In genomic region chr15:12313255-12313654, GRCm38 (mm10) we compare ENCODE assay signal across 18 mouse cellular contexts. TPM values are rescaled to one million over a fixed set of nuclear protein-coding genes. Genes with fewer than 3 reads are reported as not detected.
DNase-seq lines count a peak whose midpoint lies in the region; ATAC-seq and TF ChIP-seq lines count a peak whose summit lies in the region.
"Had no signal": no experiment of that assay in that cellular context is flagged by ENCODE, and none has a peak within 500 bp of the region (broad histone marks: within the 10 kb centered on the region; RNA-seq: fewer than 3 reads in every experiment).

No protein-coding gene starts in this region.

- TF ChIP-seq CTCF in cerebellum, adult 2 months (IDR thresholded peaks at IDR 0.05; ENCODE audit: borderline replicate concordance, insufficient read depth, low read depth, low read length) = no peak

- H3K27me3 ChIP-seq in intestine, embryonic 16.5 days (replicated peaks; ENCODE audit: control insufficient read depth, insufficient read depth, low read length) = no peaks in the 10 kb centered on the region
- no peaks in the 10 kb centered on the region for H3K27me3 ChIP-seq in stomach, embryonic 15.5 days (replicated peaks)
- no peaks in the 10 kb centered on the region for H3K27me3 ChIP-seq in cerebellum, adult 2 months (ENCODE audit: control insufficient read depth, insufficient read depth, low read length)
- H3K27me3 ChIP-seq: midbrain, embryonic 12.5 days had no signal

- no peak overlapping the region for H3K4me3 ChIP-seq in intestine, embryonic 16.5 days (ENCODE audit: low read length)
- no peak overlapping the region for H3K4me3 ChIP-seq in stomach, embryonic 15.5 days (replicated peaks)
- H3K4me3 ChIP-seq in cerebellum, adult 2 months (replicated peaks; ENCODE audit: insufficient read depth, low read depth, low read length) = no peak overlapping the region
- H3K4me3 ChIP-seq: forebrain, embryonic 12.5 days; heart, adult 2 months; midbrain, embryonic 12.5 days had no signal

- H3K9ac ChIP-seq in intestine, embryonic 16.5 days (ENCODE audit: low read depth, low read length) = no peak overlapping the region
- no peak overlapping the region for H3K9ac ChIP-seq in stomach, embryonic 15.5 days
- H3K9ac ChIP-seq: forebrain, embryonic 12.5 days; hindbrain, embryonic 14.5 days; midbrain, embryonic 12.5 days had no signal

- 12% methylated on average over 1 of the region's 1 CpGs for WGBS in intestine, embryonic 16.5 days
- WGBS in stomach, embryonic 15.5 days = 14% methylated on average over 1 of the region's 1 CpGs
- 57% methylated on average over 1 of the region's 1 CpGs for WGBS in cerebellum, adult 2 months

- H3K27ac ChIP-seq in intestine, embryonic 16.5 days (ENCODE audit: low read length) = no peak overlapping the region
- H3K27ac ChIP-seq in stomach, embryonic 15.5 days = no peak overlapping the region
- H3K27ac ChIP-seq in cerebellum, adult 2 months (ENCODE audit: insufficient read depth, low read length) = no peak overlapping the region
- H3K27ac ChIP-seq: forebrain, embryonic 12.5 days; heart, adult 2 months; hindbrain, embryonic 14.5 days; macrophage; midbrain, embryonic 12.5 days had no signal

- H3K9me3 ChIP-seq in intestine, embryonic 16.5 days (ENCODE audit: control insufficient read depth, low read length) = no peaks in the 10 kb centered on the region
- no peaks in the 10 kb centered on the region for H3K9me3 ChIP-seq in stomach, embryonic 15.5 days
- H3K9me3 ChIP-seq: forebrain, embryonic 12.5 days; midbrain, embryonic 12.5 days had no signal

- TF ChIP-seq POLR2A in cerebellum, adult 2 months (IDR thresholded peaks at IDR 0.05; ENCODE audit: borderline replicate concordance, insufficient read depth, low read length) = no peak

- peak; percentile 95 for DNase-seq in heart, adult 11 months
- DNase-seq in heart, postnatal 4 days = no peak
- peak; percentile 20 for DNase-seq in lung, postnatal 10 days
- no peak for DNase-seq in lung, postnatal 4 days
- no peak for DNase-seq in cerebellum, adult 2 months
- no peak for DNase-seq in thymus, postnatal 0 days (ENCODE audit: low spot score)
- DNase-seq: adrenal gland, postnatal 36 days; cerebellum, postnatal 10 days; embryo, embryonic 11 days; kidney, adult 9 months; thymus, postnatal 4 days had no signal

- H3K4me2 ChIP-seq in intestine, embryonic 16.5 days (ENCODE audit: low read depth, low read length) = no peak overlapping the region
- H3K4me2 ChIP-seq in stomach, embryonic 15.5 days = no peak overlapping the region
- H3K4me2 ChIP-seq: forebrain, embryonic 12.5 days; hindbrain, embryonic 14.5 days; midbrain, embryonic 12.5 days had no signal

- no peaks in the 10 kb centered on the region for H3K36me3 ChIP-seq in intestine, embryonic 16.5 days (ENCODE audit: control insufficient read depth, insufficient read depth, low read length)
- H3K36me3 ChIP-seq in stomach, embryonic 15.5 days = no peaks in the 10 kb centered on the region
- H3K36me3 ChIP-seq: forebrain, embryonic 12.5 days; midbrain, embryonic 12.5 days had no signal

- ATAC-seq in intestine, embryonic 16.5 days = peak; percentile 58; the same call in 1 of the 2 replicates
- ATAC-seq in stomach, embryonic 15.5 days (ENCODE audit: insufficient read depth, low FRiP score, low read depth) = peak; percentile 68

- no peaks in the 10 kb centered on the region for H3K4me1 ChIP-seq in intestine, embryonic 16.5 days (ENCODE audit: control insufficient read depth, insufficient read depth, low read length)
- no peaks in the 10 kb centered on the region for H3K4me1 ChIP-seq in stomach, embryonic 15.5 days
- H3K4me1 ChIP-seq in cerebellum, adult 2 months (ENCODE audit: control insufficient read depth, insufficient read depth, low read length) = no peaks in the 10 kb centered on the region
- H3K4me1 ChIP-seq: forebrain, embryonic 12.5 days; midbrain, embryonic 12.5 days had no signal

RNA-seq across cellular contexts. Expression of gene Golph3, which starts 8.0 kb away (rescaled TPM):
- total RNA-seq in heart, postnatal 4 days (2021) = 10 to 100 TPM; 88.7 to 89.1 TPM
- 66.9 and 74.3 TPM in 2 replicates for polyA plus RNA-seq in intestine, embryonic 16.5 days (2015; fragmentation: Nextera tagmentation; extraction: Ambion mirVana)
- 91.3 and 91.4 TPM in 2 replicates for polyA plus RNA-seq in stomach, embryonic 15.5 days (2015; fragmentation: Nextera tagmentation; extraction: Ambion mirVana)
- 89.1 and 91.2 TPM in 2 replicates for polyA plus RNA-seq in cerebellum, adult 2 months (2012; rRNA removed)
- polyA plus RNA-seq in thymus, postnatal 0 days (2015; fragmentation: Nextera tagmentation; extraction: Ambion mirVana) = 78.6 and 84.1 TPM in 2 replicates

RNA-seq across cellular contexts. Expression of gene 1810049J17Rik, which starts 8.4 kb away (rescaled TPM):
- under 1 TPM in 1 of 2 experiments, not detected in 1; 0.91 TPM for total RNA-seq in heart, postnatal 4 days (2021)
- polyA plus RNA-seq in intestine, embryonic 16.5 days (2015; fragmentation: Nextera tagmentation; extraction: Ambion mirVana) = 0.81 and 2.1 TPM in 2 replicates
- polyA plus RNA-seq in stomach, embryonic 15.5 days (2015; fragmentation: Nextera tagmentation; extraction: Ambion mirVana) = 0.39 TPM in 1 of 2 replicates, not detected in the other
- not detected in 2 replicates for polyA plus RNA-seq in cerebellum, adult 2 months (2012; rRNA removed)
- polyA plus RNA-seq in thymus, postnatal 0 days (2015; fragmentation: Nextera tagmentation; extraction: Ambion mirVana) = 1.6 and 2.0 TPM in 2 replicates
- total RNA-seq: heart, adult 2 months had no signal
- polyA plus RNA-seq: forebrain, embryonic 12.5 days; heart, adult 2 months had no signal

Comparison
In these comparisons a context has a peak if more than half of its experiments do, and no peak if none do; other contexts are left out.
1. DNase-seq: peak in heart, adult 11 months (single experiment) and lung, postnatal 10 days (single experiment); none in heart, postnatal 4 days (single experiment), lung, postnatal 4 days (0 of 2), cerebellum, adult 2 months (0 of 2) and thymus, postnatal 0 days (single experiment).